Mouse (Mus musculus) T-helper 1 cell (primary cell): ENCODE data around the gene Rhov.

Experiments used
- in situ Hi-C: fragments of 300-600 bp; cut with MboI, MseI; formaldehyde crosslinking; loops from one replicate; pipeline ENCODE4 v1.15.1; 2025; ENCODE audit warnings: high pct_unique_total_duplicates

Rhov gene

GRCm38 (mm10) chr2:119238671-119239070 is 32.4 kb downstream of the Rhov start:
- in situ Hi-C loops: loop anchor here (10.0 kb wide), 1 partner anchor 984 kb away; the partner anchor contains the start of gene Fsip1

- in situ Hi-C loops: loop anchor here (10.0 kb wide), 1 partner anchor 983 kb away; the partner anchor contains the start of gene Fsip1
Observed at GRCm38 (mm10) chr2:119237871-119238220, 33.2 kb downstream of the Rhov start.

GRCm38 (mm10) chr2:119237210-119237870 is 33.7 kb downstream of the Rhov start, which contains the start of gene Spint1:
Spint1 (plus strand) TSS chr2:119237362.
- in situ Hi-C loops: loop anchor here (10.0 kb wide), 1 partner anchor 983 kb away; the partner anchor contains the start of gene Fsip1

- in situ Hi-C loops: loop anchor here (10.0 kb wide), 1 partner anchor 982 kb away; the partner anchor contains the start of gene Fsip1
Observed at GRCm38 (mm10) chr2:119236682-119237209, 34.3 kb downstream of the Rhov start.

GRCm38 (mm10) chr2:119229775-119230704 is 41.0 kb downstream of the Rhov start, which contains the start of gene Ppp1r14d:
Ppp1r14d (minus strand) TSS chr2:119229906.
- in situ Hi-C loops: loop anchor here (10.0 kb wide), 1 partner anchor 975 kb away; the partner anchor contains the start of gene Fsip1
